Mouse (Mus musculus) small intestine, adult 2 months (tissue): ENCODE results near the gene Aamp. TPM values are rescaled to one million over a fixed set of nuclear protein-coding genes. Genes with fewer than 3 reads are reported as not detected.

Experiments used
- H3K27ac ChIP-seq: fragments of 200-500 bp; 2 replicates; pipeline ENCODE4 v1.5.1; 2012; ENCODE audit warnings: low read depth, low read length, control low read depth, inconsistent platforms; ENCODE audit not compliant: insufficient read depth
- H3K27me3 ChIP-seq: fragments of 200-500 bp; 2 replicates; pipeline ENCODE4 v1.6.1; 2012; ENCODE audit warnings: mild to moderate bottlenecking, moderate library complexity, low read length, inconsistent platforms; ENCODE audit not compliant: control insufficient read depth, insufficient read depth
- H3K36me3 ChIP-seq: fragments of 200-500 bp; 2 replicates; pipeline ENCODE4 v1.6.1; 2012; ENCODE audit warnings: mild to moderate bottlenecking, low read length, control low read depth, inconsistent platforms; ENCODE audit not compliant: control insufficient read depth, insufficient read depth
- H3K4me1 ChIP-seq: fragments of 200-500 bp; 2 replicates; pipeline ENCODE4 v1.6.1; 2012; ENCODE audit warnings: low read length, inconsistent platforms, mixed read lengths; ENCODE audit not compliant: control insufficient read depth, insufficient read depth, insufficient read length
- H3K4me3 ChIP-seq: fragments of 200-500 bp; 2 replicates; pipeline ENCODE4 v1.5.1; 2012; ENCODE audit warnings: low read depth, mild to moderate bottlenecking, control low read depth, inconsistent platforms, low read length, moderate library complexity
- CTCF ChIP-seq: fragments of 200-500 bp; IDR thresholded peaks from 2 replicates; pipeline ENCODE4 v1.5.1; 2012; ENCODE audit warnings: low read depth, mild to moderate bottlenecking, control low read depth, inconsistent platforms, low read length, moderate library complexity, mixed read lengths; ENCODE audit not compliant: insufficient replicate concordance, insufficient read length; ENCODE audit errors: extremely low read depth
- POLR2A ChIP-seq: fragments of 200-500 bp; IDR thresholded peaks from 2 replicates; pipeline ENCODE4 v1.6.1; 2012; ENCODE audit warnings: low read depth, mild to moderate bottlenecking, control low read depth, inconsistent platforms, low read length, moderate library complexity
- WGBS: fragments of 180-500 bp; shearing (Covaris S2); methylation state at CpG from one replicate; pipeline ENCODE4 v1.1.7; 2018; 5-methylcytosine and 5-hydroxymethylcytosine counted together
- polyA plus RNA-seq: library from polyadenylated mRNA; depleted of rRNA; stranded (reverse); fragments of >200 nt; gene quantifications from 2 replicates; pipeline ENCODE4 v1.2.3, GENCODE M21; 2012

Aamp gene
- polyA plus RNA-seq, 1 experiment: 160 TPM

DNA sequence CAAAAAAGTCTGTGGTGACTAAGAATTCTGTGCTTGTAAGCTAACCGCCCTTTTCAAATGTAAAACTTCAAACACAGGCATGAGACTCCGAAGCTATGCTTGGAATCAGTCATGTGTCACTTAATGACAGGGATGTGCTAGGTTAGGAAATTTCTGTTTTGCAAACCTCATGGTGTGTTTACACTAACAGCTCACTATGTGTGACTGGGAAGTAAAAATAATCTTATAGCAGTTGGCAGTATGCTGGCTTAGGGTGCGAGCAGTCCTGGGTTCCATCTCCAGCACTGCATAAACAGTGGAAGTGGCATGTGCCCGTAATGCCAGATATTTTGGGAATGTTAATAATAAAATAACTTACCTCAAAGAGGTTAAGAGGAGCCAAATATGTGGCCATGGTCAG lies 20.4 kb upstream of the Aamp start:
- Histone ChIP-seq H3K27me3 (no peaks in the 10 kb centered on the region), H3K4me1 (peaks cover 32% of the 10 kb centered on the region), H3K27ac (peak overlapping the region; percentile 50), H3K4me3 (no peak overlapping the region), H3K36me3 (no peaks in the 10 kb centered on the region)
- TF ChIP-seq CTCF (no peak), POLR2A (no peak)
- WGBS: 71% methylated on average over 4 of the region's 4 CpGs

DNA sequence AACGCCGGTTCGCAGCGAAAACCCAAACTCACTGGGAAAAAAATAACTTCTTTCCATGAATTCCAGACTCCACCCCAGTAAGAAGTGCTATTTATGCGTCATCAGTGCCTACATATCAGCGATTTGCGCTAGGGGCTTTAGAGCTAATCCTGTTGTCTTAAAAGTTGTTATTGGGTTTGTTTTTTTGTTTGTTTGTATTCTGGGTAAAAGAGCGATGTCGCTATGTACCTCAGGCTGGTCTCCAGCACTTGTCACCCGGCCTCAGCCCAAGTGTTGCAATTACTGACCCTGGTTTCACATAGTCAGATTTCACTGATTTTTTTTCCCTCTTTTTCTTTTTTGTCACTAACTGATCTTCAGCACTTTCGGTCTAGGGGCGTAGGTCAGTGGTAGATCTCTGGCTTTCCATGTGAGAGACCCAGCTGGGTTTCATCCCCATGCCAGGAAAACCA lies 19.8 kb upstream of the Aamp start:
- Histone ChIP-seq H3K4me3 (peak overlapping the region; percentile 76), H3K27me3 (no peaks in the 10 kb centered on the region), H3K4me1 (peaks cover 31% of the 10 kb centered on the region), H3K27ac (peak overlapping the region; percentile 91), H3K36me3 (no peaks in the 10 kb centered on the region)
- TF ChIP-seq POLR2A: no peak
- TF ChIP-seq CTCF: no peak
- WGBS: 2% methylated on average over 12 of the region's 12 CpGs

DNA sequence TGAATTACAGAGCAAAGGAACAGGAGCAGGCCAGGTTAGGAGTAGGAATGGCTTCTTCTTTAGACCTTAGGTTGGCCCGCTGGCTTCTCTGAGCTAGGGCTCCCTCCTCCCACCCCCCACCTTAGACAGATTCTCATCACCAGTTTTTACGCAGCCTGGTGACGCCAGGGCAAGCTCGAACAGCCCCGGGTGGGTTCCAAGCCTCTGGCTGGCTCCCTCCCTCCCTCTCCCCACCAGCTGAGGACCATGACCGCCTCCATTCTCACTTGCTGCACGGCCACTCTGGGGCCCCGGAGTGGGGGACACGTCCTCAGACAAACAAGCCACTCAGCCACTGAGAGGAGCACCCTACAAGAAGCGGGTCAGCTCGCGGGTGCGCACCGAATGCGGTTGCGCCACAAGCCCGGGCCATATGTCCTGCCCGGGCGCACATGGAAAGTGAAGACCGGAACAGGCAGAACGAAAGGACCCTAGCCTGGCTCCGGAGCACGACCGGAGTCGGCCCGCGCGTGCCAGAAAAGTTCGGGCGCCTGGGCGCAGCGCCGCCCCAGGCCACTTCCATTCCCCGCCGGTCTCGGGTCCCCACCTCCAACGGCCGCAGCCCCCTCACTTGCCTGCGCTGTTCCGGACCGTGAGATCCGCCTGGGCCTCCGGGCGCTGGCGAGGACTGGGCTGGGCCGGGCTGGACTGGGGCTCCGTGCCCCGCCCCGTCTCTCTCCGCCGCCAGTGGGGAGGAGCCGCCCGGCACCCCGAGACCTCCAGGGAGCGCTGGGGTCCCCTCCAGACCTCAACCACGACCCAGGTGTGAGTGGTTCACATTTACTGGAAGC lies 19.2 kb upstream of the Aamp start:
- Histone ChIP-seq H3K36me3 (no peaks in the 10 kb centered on the region), H3K27me3 (no peaks in the 10 kb centered on the region), H3K4me1 (peaks cover 34% of the 10 kb centered on the region), H3K27ac (peak overlapping the region; percentile 91), H3K4me3 (peak overlapping the region; percentile 76)
- TF ChIP-seq CTCF: no peak
- peak; percentile 89 for TF ChIP-seq POLR2A
- WGBS: under 1% methylated on average over 56 of the region's 56 CpGs

DNA sequence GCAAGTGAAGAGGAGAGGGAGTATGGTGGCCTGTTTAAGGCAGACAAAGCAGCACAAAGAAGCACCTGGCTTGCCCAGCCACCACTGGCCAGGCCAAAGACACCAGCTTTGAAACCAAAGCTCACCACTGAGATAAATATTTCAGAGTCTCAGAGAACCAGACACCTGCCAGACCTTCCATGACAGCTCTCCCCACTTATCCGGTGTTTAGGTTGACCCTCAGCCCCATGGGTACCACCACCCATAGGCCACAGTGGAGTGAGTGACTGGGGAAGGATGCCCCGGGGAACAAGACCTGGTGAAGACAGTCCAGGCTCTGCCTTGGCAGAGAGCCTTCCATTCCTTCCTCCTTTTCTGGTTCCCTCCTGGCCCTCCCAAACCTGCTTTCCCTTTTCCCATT lies 18.3 kb upstream of the Aamp start:
- Histone ChIP-seq H3K27ac (peak overlapping the region; percentile 69), H3K36me3 (no peaks in the 10 kb centered on the region)
- no peak for TF ChIP-seq POLR2A
- no peak for TF ChIP-seq CTCF

DNA sequence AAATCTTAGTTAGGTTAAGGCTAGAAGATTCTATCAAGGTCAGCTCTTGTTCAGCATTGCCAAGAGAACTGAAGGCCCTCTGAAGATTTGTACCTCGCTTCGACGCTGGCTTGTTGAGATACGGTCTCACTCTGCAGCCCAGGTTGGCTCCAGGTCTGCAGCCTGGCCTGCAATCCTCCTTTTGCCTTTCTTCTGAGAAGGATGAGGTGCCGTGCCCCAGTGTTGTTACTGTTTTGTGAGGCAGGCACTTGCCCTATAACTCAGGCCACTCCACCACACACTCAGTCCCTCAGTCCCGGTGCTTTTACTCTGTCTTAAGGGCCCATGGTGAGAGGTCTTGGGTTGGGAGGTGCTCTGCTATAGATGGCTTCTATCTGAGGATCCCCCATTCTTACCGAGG lies 17.7 kb upstream of the Aamp start:
- Histone ChIP-seq H3K4me1 (peaks cover 42% of the 10 kb centered on the region), H3K27ac (peak overlapping the region; percentile 69), H3K4me3 (peak overlapping the region; percentile 68), H3K27me3 (no peaks in the 10 kb centered on the region), H3K36me3 (no peaks in the 10 kb centered on the region)
- TF ChIP-seq CTCF (no peak), POLR2A (no peak)
- 60% methylated on average over 7 of the region's 7 CpGs for WGBS

More for the DNA sequence above, 18.3 kb upstream of the Aamp start:
- Histone ChIP-seq H3K4me1 (peaks cover 40% of the 10 kb centered on the region), H3K27me3 (no peaks in the 10 kb centered on the region), H3K4me3 (peak overlapping the region; percentile 68)
- WGBS: 15% methylated on average over 2 of the region's 2 CpGs

DNA sequence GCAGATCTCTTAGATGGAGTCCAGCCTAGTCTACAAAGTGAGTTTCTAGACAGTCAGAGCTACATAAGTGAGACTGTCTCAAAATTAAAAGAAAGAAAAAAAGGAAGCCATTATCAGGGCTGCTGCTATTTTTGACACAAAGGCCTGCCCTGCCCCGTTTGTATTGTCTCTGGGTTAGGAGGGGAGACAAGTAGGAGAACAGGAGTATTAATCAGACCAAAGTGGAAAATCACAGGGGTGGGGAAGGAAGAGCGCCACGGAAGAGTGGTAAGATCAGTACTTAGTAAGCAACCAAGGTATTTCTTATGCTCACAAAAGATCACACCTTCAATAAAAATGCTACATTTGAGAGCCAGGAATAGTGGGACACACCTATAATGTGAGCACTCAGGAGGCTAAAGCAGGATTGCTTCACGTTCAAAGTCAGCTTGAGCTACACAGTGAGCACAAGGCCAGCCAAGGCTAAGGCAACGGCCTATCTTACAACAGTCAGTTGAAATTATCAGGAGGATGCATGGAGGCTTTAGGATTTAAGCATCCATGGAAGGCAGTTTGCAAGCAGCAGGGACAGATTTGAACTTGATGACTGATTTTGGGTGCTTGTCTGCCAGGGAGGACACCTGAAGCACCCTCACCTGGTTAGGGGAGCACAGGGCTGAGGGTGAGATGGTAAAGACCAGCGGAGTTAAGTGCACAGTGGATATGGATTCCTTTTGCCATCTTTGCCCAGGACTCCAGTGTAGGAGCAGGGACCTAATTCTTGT lies 16.0 kb upstream of the Aamp start:
- Histone ChIP-seq H3K4me3 (no peak overlapping the region; the same call in 1 of the 2 replicates), H3K27me3 (no peaks in the 10 kb centered on the region), H3K27ac (peak overlapping the region; percentile 98), H3K36me3 (no peaks in the 10 kb centered on the region), H3K4me1 (peaks cover 56% of the 10 kb centered on the region)
- TF ChIP-seq CTCF: no peak
- TF ChIP-seq POLR2A: no peak
- 40% methylated on average over 6 of the region's 6 CpGs for WGBS

DNA sequence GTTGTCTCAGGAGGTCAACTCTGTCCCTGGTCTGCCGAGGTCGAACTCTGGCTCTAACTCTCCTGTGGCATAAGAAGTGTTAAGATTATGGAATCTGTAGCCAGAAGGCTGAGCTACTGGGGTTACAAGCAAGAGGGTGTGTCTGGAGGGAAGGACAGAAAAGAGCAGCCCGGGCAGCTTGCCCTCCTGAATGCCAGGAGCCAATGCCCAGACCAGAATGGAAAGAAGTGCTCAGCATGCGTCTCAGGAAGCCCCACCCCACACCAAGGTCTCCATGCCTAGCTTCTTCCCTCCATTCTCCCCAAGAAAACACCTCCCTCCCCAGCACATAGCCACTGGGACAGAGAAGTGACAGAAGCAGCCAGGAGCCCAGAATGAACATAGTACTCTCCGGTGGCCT lies 14.5 kb upstream of the Aamp start:
- Histone ChIP-seq H3K36me3 (peaks cover 9% of the 10 kb centered on the region), H3K27me3 (no peaks in the 10 kb centered on the region), H3K27ac (peak overlapping the region; percentile 98), H3K4me1 (peaks cover 69% of the 10 kb centered on the region), H3K4me3 (peak overlapping the region; percentile 34)
- TF ChIP-seq POLR2A (no peak), CTCF (no peak)
- 14% methylated on average over 5 of the region's 5 CpGs for WGBS
